Mouse (Mus musculus) thymus, adult 2 months (tissue): ENCODE results near the gene Rrp36.

Experiments used
- CTCF ChIP-seq: fragments of 200-500 bp; IDR thresholded peaks from 2 replicates; pipeline ENCODE4 v1.5.1; 2012; ENCODE audit warnings: mild to moderate bottlenecking, control low read depth, low read length, moderate library complexity, borderline replicate concordance; ENCODE audit not compliant: control insufficient read depth, poor library complexity, insufficient read depth; ENCODE audit errors: extremely low read depth
- POLR2A ChIP-seq: fragments of 200-500 bp; IDR thresholded peaks from 2 replicates; pipeline ENCODE4 v1.6.1; 2012; ENCODE audit warnings: mild to moderate bottlenecking, low read length, control low read depth, moderate library complexity; ENCODE audit not compliant: control insufficient read depth, poor library complexity, insufficient read depth; ENCODE audit errors: extremely low read depth

GRCm38 (mm10) chr17:46678416-46678815 is 4.3 kb upstream of the Rrp36 start, which contains the start of gene Mea1:
- no peak for TF ChIP-seq CTCF
- no peak for TF ChIP-seq POLR2A
